Mouse (Mus musculus) cerebellum, adult 9-10 months (tissue): ENCODE measurements around the gene Ckap5.
A peak's percentile ranks its signal among the peaks of the same experiment; 100 is the strongest.
"Not testable (repeated sequence)": the region's sequence is repeated elsewhere in the genome, so short reads cannot be mapped to it uniquely, and the experiment has no call there.

Experiments used
- DNase-seq: peaks from one replicate; pipeline ENCODE4 v3.0.0; 2022

Ckap5 gene

GRCm38 (mm10) chr2:91526294-91527146, at the start of gene Ckap5:
TSS of gene Ckap5 (plus strand) at chr2:91526762.
- peak; percentile 94 for DNase-seq

GRCm38 (mm10) chr2:91476841-91477240, 49.7 kb upstream of the Ckap5 start:
- no peak for DNase-seq

GRCm38 (mm10) chr2:91480399-91480801, 46.2 kb upstream of the Ckap5 start:
- peak; percentile 78 for DNase-seq

GRCm38 (mm10) chr2:91480805-91481514, 45.6 kb upstream of the Ckap5 start:
- peak; percentile 90 for DNase-seq

- no peak for DNase-seq
Observed at GRCm38 (mm10) chr2:91484698-91485097, 41.9 kb upstream of the Ckap5 start.

GRCm38 (mm10) chr2:91485256-91485655, 41.3 kb upstream of the Ckap5 start:
- no peak for DNase-seq

GRCm38 (mm10) chr2:91487295-91487694, 39.3 kb upstream of the Ckap5 start:
- peak; percentile 65 for DNase-seq

GRCm38 (mm10) chr2:91492071-91492635, 34.4 kb upstream of the Ckap5 start:
- peak; percentile 96 for DNase-seq

- DNase-seq: peak; percentile 93
Observed at GRCm38 (mm10) chr2:91493981-91494380, 32.6 kb upstream of the Ckap5 start.

- no peak for DNase-seq
Observed at GRCm38 (mm10) chr2:91498093-91498719, 28.4 kb upstream of the Ckap5 start.

- DNase-seq: no peak
Observed at GRCm38 (mm10) chr2:91508076-91508475, 18.5 kb upstream of the Ckap5 start.

- DNase-seq: no peak
Observed at GRCm38 (mm10) chr2:91517186-91517585, 9.4 kb upstream of the Ckap5 start.

GRCm38 (mm10) chr2:91527147-91527486, 555 bp downstream of the Ckap5 start:
- DNase-seq: peak; percentile 66

- peak; percentile 85 for DNase-seq
Observed at GRCm38 (mm10) chr2:91537588-91538205, 11.1 kb downstream of the Ckap5 start.

GRCm38 (mm10) chr2:91568125-91568524, 41.6 kb downstream of the Ckap5 start:
- DNase-seq: no peak

GRCm38 (mm10) chr2:91580894-91581293, 54.3 kb downstream of the Ckap5 start:
- DNase-seq: peak; percentile 24

GRCm38 (mm10) chr2:91586242-91586641, 59.7 kb downstream of the Ckap5 start:
- DNase-seq: no peak

GRCm38 (mm10) chr2:91600475-91600874, 73.9 kb downstream of the Ckap5 start:
- DNase-seq: no peak

GRCm38 (mm10) chr2:91602389-91602788, 75.8 kb downstream of the Ckap5 start:
- no peak for DNase-seq

- DNase-seq: not testable (repeated sequence)
Observed at GRCm38 (mm10) chr2:91609370-91609769, 82.8 kb downstream of the Ckap5 start.

GRCm38 (mm10) chr2:91622356-91622755, 95.8 kb downstream of the Ckap5 start:
- no peak for DNase-seq

- not testable (repeated sequence) for DNase-seq
Observed at GRCm38 (mm10) chr2:91623366-91623765, 96.8 kb downstream of the Ckap5 start.

GRCm38 (mm10) chr2:91627486-91627885, 100.9 kb downstream of the Ckap5 start:
- no peak for DNase-seq
